Mouse (Mus musculus) heart, adult 2 months (tissue): ENCODE results near the gene Cfap97d2.

Experiments used
- CTCF ChIP-seq: fragments of 200-600 bp; IDR thresholded peaks from 2 replicates; pipeline ENCODE4 v1.8.1; 2022; ENCODE audit warnings: antibody characterized with exemption, mild to moderate bottlenecking, moderate library complexity
- POLR2A ChIP-seq: fragments of 200-500 bp; IDR thresholded peaks from 2 replicates; pipeline ENCODE4 v1.6.1; 2011; ENCODE audit warnings: mild to moderate bottlenecking, low read depth, low read length, control low read depth; ENCODE audit not compliant: insufficient read depth

DNA sequence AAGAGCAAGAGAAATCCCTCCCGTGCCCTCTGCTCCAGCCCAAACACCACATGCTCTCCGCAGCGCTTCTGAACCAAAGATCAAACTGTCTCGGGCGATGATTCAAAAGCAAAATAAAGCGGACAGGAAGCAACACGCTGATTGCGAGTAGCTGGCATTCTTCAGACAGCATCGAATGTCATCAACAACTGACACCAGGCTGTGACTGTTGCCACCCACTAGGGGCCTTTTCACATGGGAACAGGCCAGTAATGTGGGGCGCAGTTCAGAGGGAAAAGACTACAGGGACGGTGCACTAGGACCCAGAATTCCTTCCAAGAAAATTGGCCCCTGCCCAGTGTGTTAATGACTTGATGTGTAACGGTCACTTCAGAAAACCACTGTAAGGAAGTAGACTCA, 29.4 kb upstream of the Cfap97d2 start:
- TF ChIP-seq CTCF (peak; percentile 43), POLR2A (peak; percentile 41; the same call in 1 of the 2 replicates)
